Mouse (Mus musculus): Measurements from ENCODE around the gene Slc25a11.

Slc25a11 gene

GRCm38 (mm10) chr11:70669582-70670345 lies 22.5 kb upstream of the Slc25a11 start:
- in situ Hi-C loops (cut with MboI; ENCODE audit: unreplicated experiment in 2 of 2), result loop anchor here in 1 of 2 experiments (5.0 to 25.0 kb wide), 3 partner anchors 85 to 1257 kb away; partner anchors contain the start of gene Kdm6b

GRCm38 (mm10) chr11:70668771-70669505 lies 21.7 kb upstream of the Slc25a11 start, which contains the start of gene Spag7:
Gene Spag7 (minus strand): TSS chr11:70669416.
- in situ Hi-C loops (cut with MboI; ENCODE audit: unreplicated experiment in 2 of 2), result loop anchor here in 1 of 2 experiments (25.0 kb wide), 1 partner anchor 1257 kb away; the partner anchor contains the start of gene Kdm6b

- in situ Hi-C loops (cut with MboI; ENCODE audit: unreplicated experiment in 2 of 2), result loop anchor here in 1 of 2 experiments (25.0 kb wide), 1 partner anchor 1256 kb away; the partner anchor contains the start of gene Kdm6b
Measured at GRCm38 (mm10) chr11:70668335-70668770, 21.1 kb upstream of the Slc25a11 start.

DNA sequence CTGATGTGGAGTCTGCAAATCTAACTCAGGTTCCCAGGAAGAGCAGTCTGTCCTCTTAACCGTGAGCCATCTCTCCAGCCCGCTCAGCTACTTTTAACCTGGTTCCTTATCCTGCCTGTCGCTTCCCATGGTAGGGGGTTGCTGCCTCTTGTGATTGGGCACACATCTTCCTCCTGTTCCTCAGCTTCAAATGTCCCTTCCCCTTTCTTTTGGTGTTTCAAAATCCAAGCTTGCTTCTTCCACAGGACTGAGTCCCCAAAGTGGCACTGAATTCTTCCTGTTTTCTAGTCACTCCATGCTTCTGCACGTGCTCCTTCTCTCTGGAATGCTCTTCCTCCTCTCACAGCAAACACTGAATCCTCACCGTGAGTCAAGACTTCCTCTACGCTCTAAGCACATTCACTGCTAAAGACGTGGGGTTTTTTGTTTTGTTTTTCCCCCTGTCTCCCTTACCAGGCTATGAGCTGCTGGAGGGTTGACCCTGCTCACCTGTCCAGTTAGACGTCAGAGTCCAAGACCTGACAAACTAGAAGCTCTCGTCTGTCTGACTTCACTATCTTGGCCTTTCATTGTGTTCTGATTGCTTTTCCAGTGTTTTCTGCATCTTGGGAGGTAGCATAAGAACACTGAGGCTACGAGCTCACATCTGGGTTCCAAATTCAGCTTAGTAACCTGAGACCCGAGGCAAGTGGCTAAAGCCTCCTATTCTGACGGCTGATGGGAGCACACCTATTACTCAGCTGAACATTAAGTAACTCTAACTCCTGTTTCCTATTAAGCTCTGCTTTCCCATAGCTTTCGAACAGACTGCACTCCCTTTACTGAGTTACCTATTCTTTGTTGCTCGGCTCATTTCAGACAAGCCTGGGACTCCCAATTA lies 20.2 kb upstream of the Slc25a11 start:
- in situ Hi-C loops (cut with MboI; ENCODE audit: unreplicated experiment in 2 of 2), result loop anchor here in 1 of 2 experiments (25.0 kb wide), 1 partner anchor 1255 kb away; the partner anchor contains the start of gene Kdm6b

GRCm38 (mm10) chr11:70666687-70667086 lies 19.4 kb upstream of the Slc25a11 start:
- in situ Hi-C loops (cut with MboI; ENCODE audit: unreplicated experiment in 2 of 2), result loop anchor here in 1 of 2 experiments (25.0 kb wide), 1 partner anchor 1254 kb away; the partner anchor contains the start of gene Kdm6b

DNA sequence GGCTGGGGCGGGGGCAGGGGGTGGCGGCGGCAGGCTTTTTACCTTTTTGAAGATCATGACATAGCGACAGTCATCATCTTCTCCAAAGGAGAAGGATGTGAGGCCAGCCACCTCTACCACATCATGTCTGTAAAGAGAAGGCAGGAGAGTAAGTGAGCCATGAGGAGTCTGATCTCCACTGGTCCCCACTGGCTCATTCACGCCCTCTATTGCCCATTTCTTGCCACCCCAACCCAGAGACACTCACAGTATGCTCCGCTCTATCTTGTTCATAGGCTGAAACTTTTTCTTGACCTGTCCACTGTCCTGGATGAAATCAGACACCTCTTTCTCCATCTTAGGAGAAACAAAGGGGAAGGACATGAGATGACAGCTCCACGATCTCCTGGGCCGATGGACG lies 17.5 kb upstream of the Slc25a11 start:
- in situ Hi-C loops (cut with MboI; ENCODE audit: unreplicated experiment in 2 of 2), result loop anchor here in 1 of 2 experiments (25.0 kb wide), 1 partner anchor 1252 kb away; the partner anchor contains the start of gene Kdm6b

GRCm38 (mm10) chr11:70663957-70664356 lies 16.7 kb upstream of the Slc25a11 start:
- in situ Hi-C loops (cut with MboI; ENCODE audit: unreplicated experiment in 2 of 2), result loop anchor here in 1 of 2 experiments (25.0 kb wide), 1 partner anchor 1252 kb away; the partner anchor contains the start of gene Kdm6b

GRCm38 (mm10) chr11:70663101-70663500 lies 15.8 kb upstream of the Slc25a11 start:
- in situ Hi-C loops (cut with MboI; ENCODE audit: unreplicated experiment in 2 of 2), result loop anchor here in 1 of 2 experiments (25.0 kb wide), 1 partner anchor 1251 kb away; the partner anchor contains the start of gene Kdm6b

DNA sequence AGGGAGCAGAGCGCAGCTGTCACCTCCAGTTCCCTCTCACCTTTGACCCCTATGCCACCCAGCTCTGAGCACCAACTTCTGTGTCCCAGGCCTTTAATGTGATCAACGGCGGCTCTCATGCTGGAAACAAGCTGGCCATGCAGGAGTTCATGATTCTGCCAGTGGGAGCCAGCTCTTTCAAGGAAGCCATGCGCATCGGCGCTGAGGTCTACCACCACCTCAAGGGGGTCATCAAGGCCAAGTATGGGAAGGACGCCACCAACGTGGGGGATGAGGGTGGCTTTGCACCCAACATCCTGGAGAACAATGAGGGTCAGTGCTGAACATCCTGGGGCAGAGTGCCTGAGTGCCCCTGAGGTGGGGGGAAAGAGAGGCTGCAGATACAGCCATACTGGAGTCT lies 13.3 kb upstream of the Slc25a11 start:
- in situ Hi-C loops (cut with MboI; ENCODE audit: unreplicated experiment in 2 of 2), result loop anchor here in 1 of 2 experiments (25.0 kb wide), 1 partner anchor 1248 kb away; the partner anchor contains the start of gene Kdm6b

DNA sequence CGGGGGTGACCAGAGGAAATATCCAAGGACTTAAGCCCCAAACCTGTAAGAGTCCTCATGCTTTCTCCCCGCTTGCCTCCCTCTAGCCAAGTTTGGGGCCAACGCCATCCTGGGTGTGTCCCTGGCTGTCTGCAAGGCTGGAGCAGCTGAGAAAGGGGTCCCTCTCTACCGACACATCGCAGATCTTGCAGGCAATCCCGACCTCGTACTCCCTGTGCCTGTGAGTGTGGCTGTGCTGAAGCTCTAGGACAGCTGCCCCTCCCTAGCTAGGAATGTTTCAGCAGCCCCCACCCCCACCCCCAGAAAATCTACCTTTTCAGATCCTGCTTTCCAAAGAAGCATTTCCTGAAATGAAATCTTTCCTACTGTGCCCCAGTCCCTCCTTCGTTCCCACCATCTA lies 11.7 kb upstream of the Slc25a11 start:
- in situ Hi-C loops (cut with MboI; ENCODE audit: unreplicated experiment in 2 of 2), result loop anchor here in 1 of 2 experiments (25.0 kb wide), 1 partner anchor 1247 kb away; the partner anchor contains the start of gene Kdm6b

- in situ Hi-C loops (cut with MboI; ENCODE audit: unreplicated experiment in 2 of 2), result loop anchor here in 1 of 2 experiments (25.0 kb wide), 1 partner anchor 1246 kb away; the partner anchor contains the start of gene Kdm6b
Measured at GRCm38 (mm10) chr11:70658521-70658920, 11.2 kb upstream of the Slc25a11 start.

DNA sequence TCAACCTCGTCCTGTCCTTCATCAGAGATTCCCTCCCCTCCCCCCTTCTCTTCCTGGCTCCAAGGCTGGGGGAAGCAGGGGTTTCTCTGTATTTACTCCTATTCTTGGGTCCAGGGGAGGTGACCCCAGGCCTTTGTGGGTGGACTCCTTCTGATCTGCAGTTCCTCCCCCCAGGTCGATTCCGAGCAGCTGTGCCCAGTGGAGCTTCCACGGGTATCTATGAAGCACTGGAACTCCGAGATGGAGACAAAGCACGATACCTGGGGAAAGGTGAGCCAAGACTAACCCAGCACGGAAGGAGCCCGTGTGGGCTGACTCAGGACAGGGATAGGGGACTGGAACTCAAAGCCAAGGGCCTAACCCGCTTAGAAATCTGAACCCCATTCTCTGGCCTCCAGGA lies 10.7 kb upstream of the Slc25a11 start:
- in situ Hi-C loops (cut with MboI; ENCODE audit: unreplicated experiment in 2 of 2), result loop anchor here in 1 of 2 experiments (25.0 kb wide), 1 partner anchor 1246 kb away; the partner anchor contains the start of gene Kdm6b

DNA sequence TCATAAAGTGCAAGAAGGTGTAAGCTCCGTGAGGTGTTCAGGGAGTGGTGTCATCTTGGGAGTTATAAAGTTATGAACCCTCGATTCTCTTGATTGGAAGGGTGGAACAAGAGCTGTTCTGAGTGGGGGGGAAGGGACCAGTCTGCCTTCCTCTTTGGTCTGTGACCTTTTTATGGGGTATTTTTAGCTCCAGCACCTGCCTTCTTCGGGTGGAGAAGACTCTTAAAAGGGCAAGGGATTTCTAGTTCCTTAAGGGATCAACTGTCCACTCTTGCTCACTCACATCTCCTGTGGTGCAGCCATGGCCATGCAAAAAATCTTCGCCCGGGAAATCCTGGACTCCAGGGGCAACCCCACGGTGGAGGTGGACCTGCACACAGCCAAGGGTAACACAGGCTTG lies 10.3 kb upstream of the Slc25a11 start:
- in situ Hi-C loops (cut with MboI; ENCODE audit: unreplicated experiment in 2 of 2), result loop anchor here in 1 of 2 experiments (25.0 kb wide), 1 partner anchor 1245 kb away; the partner anchor contains the start of gene Kdm6b

DNA sequence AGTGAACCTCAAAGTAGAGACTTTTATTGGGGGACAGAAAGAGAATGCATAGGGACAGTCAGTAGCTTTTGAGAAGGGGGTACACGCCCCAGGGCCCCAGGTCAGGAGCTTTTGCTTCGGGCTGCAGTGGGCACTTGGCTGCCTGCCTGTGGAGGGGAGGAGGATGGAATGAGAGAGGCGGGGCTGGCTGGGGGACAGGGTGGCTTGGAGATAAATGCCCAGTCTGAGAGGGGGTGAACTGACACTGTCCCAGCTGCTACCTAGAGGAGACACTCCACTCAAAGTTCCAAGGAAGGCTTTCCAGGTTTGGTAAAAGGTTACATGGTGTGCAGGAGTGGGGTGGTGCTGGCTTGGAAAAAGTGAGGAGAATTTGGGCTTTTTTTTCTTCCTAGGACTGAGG lies 9.7 kb upstream of the Slc25a11 start, which contains the start of gene Eno3:
Gene Eno3, plus strand, starts transcription at position 239 of the 400 bp plus-strand sequence.
- in situ Hi-C loops (cut with MboI; ENCODE audit: unreplicated experiment in 2 of 2), result loop anchor here in 1 of 2 experiments (25.0 kb wide), 1 partner anchor 1245 kb away; the partner anchor contains the start of gene Kdm6b

GRCm38 (mm10) chr11:70656456-70656927 lies 9.2 kb upstream of the Slc25a11 start:
- in situ Hi-C loops (cut with MboI; ENCODE audit: unreplicated experiment in 2 of 2), result loop anchor here in 1 of 2 experiments (25.0 kb wide), 1 partner anchor 1244 kb away; the partner anchor contains the start of gene Kdm6b

- in situ Hi-C loops (cut with MboI; ENCODE audit: unreplicated experiment in 2 of 2), result loop anchor here in 1 of 2 experiments (25.0 kb wide), 1 partner anchor 1244 kb away; the partner anchor contains the start of gene Kdm6b
Measured at GRCm38 (mm10) chr11:70655571-70656455, 8.5 kb upstream of the Slc25a11 start.

DNA sequence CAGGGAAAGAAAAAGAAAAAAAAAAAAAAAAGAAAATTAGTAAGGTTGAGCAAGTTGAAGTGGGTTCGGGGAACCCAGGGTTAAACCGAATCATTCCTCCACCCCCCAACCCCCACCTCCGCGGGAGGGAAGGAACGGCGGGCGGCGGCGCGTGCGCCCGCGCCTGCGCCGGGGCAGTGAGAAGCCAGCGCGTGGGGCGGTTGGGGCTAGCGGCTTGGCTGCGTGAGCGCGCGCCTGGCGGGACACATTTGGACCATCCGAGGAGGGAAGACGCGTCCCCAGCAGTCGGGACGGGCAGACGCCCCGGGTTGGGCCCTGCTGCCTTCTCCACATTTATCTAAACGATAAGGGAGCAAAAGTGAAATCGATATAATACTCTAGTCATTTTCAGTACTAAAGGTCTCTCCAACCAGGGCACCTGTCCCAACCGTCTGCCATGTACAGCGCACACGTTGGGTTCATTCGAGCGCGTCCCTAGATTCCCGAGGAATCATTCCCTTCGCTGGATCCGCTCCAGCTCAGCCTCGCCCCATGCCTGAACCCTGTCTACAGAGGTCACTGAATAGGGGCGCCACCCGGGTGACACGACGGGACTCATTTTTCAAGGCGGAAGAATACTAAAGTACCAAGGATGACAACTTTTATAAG lies 7.8 kb upstream of the Slc25a11 start:
- in situ Hi-C loops (cut with MboI; ENCODE audit: unreplicated experiment in 2 of 2), result loop anchor here in 1 of 2 experiments (25.0 kb wide), 1 partner anchor 1243 kb away; the partner anchor contains the start of gene Kdm6b
